Mouse (Mus musculus) cerebellum, postnatal 4 days (tissue): ENCODE data around the gene Ctnnbl1.
A peak's percentile ranks its signal among the peaks of the same experiment; 100 is the strongest.

Experiments used
- DNase-seq, 2 experiments: peaks; one replicate each; pipeline ENCODE4 v3.0.0; 2022; ENCODE audit warnings: low spot score in 2 of 2, mixed read lengths in 1 of 2

The Ctnnbl1 gene

DNA sequence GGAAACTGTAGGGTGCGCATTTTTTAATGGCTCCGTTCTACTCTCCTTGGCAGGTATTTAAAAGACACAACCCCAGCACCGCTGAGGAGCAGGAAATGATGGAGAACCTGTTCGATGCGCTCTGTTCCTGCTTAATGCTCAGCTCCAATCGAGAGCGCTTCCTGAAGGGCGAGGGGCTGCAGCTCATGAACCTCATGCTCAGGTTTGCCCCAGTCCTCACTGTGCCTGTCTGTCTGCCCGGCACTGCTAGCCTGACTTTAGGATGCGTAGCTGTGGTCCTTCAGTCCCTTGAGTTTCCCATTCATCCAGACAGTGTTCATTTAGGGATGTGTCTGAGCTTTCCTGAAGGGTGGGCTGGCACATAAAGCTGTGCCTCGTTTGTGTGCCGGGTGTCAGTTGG is 82.2 kb downstream of the Ctnnbl1 start:
- peak in 1 of 2 experiments; percentile 18 for DNase-seq

- DNase-seq: peak in 1 of 2 experiments; percentile 11
Measured at GRCm38 (mm10) chr2:157821259-157821658, 84.1 kb downstream of the Ctnnbl1 start.

GRCm38 (mm10) chr2:157823456-157823855 is 86.3 kb downstream of the Ctnnbl1 start:
- DNase-seq: peak in 1 of 2 experiments; percentile 7

- peak in 1 of 2 experiments; percentile 11 for DNase-seq
Measured at GRCm38 (mm10) chr2:157824249-157824648, 87.0 kb downstream of the Ctnnbl1 start.

GRCm38 (mm10) chr2:157830101-157830500 is 92.9 kb downstream of the Ctnnbl1 start:
- peak in 1 of 2 experiments; percentile 19 for DNase-seq

DNA sequence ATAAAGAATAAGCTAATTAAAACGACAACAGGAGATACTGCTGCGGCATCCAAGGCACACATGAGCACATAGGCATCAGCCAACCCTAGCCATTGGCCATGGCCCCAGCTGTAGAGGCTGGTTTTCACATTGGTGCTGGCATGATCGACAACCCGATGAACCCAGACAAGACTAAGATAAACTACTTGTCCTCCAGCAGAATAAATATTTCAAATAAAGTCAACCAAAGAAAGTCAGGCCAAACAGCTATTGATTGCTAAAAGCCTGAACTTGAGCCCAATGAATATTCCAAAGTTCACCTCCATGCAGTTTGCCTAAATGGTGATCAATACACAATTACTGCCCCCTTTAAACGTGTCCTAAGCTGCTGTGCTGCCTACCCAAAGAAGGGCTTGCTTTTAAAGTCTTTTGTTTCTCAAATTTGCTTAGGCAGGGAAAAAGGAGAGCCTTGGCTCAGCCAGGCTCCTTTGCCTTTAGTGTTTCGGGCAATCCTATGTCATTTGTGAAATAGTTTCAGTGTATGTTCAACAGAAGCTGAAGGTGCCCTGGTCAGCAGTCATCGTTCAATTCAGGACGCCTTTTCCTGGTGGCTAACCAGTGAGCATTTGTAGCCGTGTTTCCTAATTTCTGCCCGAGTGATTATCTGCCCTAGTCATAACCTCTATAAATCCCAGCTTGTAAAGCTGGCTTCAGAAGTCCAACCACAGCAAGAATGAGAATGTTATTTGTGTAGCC is 93.6 kb downstream of the Ctnnbl1 start:
- DNase-seq: peak in 1 of 2 experiments; percentile 6

DNA sequence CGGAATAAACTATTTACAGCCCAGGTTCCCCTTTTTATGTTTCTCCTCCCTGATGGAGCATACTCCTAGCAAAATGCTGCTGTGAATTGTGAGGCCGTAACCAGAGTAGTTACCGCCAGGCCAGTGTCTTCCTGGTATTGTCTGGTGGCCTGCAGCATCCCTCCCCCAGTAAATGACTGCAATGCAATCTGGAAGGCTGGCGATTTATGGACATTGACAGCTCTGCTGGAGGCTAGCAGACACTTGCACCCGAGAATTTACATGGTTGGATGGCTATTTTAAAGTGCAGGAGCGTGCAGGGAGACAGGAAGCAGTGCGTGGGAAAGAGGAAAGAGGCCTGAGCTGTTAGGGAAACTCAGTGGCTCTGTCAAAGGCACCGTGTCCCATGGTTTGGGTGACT is 99.8 kb downstream of the Ctnnbl1 start:
- no peak for DNase-seq

DNA sequence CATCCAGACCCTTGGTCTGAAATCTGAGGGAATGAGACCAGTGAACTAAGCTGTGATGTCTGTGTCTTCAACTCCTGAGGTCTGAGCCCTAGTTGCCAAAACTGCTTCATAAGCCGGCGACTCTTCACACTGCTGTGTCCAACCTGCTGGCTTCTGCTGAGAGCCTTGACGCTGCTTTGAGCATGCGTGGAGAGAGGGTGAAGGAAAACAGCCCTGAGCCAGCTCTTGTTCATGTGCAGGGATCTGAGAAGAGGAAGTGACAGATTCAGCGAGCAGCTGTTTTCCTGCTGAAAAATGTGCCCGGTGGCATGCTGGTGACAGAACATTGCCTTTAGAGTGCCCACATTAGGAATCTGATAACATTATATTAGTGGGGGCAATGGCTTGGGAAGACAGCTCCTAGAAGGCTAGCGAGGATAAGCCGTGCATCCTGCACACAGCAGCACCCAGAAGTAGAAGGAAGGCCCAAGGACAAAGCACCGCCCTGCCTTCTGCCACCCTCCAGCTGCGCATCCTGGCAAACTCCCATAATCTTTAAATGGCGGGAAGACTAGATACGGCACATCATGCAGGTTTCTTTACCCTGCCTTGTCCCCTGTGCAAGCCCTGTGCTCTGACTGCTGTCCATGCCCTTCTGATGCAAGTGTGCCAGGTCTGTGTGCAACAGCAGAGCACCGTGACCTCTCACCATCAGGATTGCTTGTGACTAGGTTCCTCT is 101.2 kb downstream of the Ctnnbl1 start:
- peak; percentile 18 to 39 for DNase-seq

GRCm38 (mm10) chr2:157840641-157841078 is 103.5 kb downstream of the Ctnnbl1 start:
- DNase-seq: peak in 1 of 2 experiments; percentile 12

DNA sequence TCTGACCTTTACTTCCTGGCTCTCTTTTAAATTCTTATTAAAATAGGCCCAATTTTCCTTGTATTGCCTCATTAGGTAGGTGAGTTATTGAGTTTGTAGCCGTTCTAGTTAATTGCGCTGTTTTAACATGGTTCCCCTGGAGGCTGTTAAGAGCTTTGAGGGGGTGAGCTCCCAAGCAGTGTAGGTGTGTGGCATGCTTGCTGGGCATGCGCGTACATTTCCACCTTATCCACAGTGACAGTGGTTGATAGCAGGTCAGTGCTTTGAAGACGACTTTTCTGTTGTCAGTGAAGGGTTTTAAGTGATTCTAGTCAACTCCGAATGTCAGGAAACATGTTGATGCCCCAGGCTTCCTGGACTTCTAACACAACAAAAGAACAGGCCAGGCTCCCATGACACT is 103.9 kb downstream of the Ctnnbl1 start:
- peak in 1 of 2 experiments; percentile 6 for DNase-seq

DNA sequence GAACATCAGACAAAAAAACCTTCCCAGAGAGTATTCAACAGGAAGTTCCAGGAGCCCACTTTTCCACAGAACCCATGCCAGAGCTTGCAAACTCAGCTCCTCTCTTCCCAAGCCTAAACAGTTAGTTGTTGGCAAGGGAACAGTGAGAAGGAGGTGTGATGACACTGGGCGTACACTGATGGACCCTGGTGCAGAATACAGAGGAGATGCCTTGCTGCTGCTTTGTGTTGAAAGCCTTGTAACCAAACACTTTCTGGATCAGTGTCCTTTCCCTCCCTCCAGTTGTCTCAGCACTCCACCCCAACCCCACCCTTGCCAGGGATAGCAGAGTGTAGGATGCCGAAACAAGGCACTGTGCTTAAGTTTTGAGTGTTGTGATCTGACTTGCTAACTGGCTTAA is 107.5 kb downstream of the Ctnnbl1 start:
- peak in 1 of 2 experiments; percentile 17 for DNase-seq

- peak in 1 of 2 experiments; percentile 15 for DNase-seq
Measured at GRCm38 (mm10) chr2:157845831-157846230, 108.6 kb downstream of the Ctnnbl1 start.

DNA sequence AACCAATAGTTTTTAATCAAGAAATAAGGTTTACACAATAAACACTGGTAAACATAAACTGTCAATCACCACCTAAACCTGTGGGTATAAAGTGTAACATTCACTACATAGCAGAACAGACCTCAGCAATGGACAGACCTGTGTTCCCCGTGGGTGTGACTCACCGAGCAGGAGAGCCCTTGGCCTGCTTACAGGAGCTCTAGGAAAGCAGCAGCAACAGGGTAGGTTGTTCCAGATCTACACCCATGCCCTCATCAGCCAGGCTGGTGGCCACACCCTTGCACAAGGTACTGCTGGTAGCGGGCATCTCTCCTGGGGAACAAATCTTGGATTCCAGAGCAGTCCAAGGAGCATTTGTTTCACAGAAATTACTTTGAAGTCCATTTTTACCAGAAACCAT is 115.9 kb downstream of the Ctnnbl1 start:
- DNase-seq: no peak

DNA sequence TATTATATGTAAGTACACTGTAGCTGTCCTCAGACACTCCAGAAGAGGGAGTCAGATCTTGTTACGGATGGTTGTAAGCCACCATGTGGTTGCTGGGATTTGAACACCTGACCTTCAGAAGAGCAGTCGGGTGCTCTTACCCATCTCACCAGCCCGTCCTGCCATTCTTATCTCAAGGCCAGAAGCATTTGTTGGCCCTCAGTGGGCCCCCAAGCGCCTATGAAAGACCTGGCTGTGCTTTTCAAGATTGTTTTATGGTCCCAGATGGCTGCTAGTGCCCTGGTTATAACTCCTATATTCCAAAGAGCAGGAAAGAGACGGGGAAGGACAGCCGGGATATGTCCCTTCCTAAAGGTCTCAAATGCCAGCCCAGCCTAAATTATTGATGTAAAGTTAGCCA is 118.6 kb downstream of the Ctnnbl1 start:
- DNase-seq: no peak

GRCm38 (mm10) chr2:157857496-157857895 is 120.3 kb downstream of the Ctnnbl1 start:
- DNase-seq: no peak

DNA sequence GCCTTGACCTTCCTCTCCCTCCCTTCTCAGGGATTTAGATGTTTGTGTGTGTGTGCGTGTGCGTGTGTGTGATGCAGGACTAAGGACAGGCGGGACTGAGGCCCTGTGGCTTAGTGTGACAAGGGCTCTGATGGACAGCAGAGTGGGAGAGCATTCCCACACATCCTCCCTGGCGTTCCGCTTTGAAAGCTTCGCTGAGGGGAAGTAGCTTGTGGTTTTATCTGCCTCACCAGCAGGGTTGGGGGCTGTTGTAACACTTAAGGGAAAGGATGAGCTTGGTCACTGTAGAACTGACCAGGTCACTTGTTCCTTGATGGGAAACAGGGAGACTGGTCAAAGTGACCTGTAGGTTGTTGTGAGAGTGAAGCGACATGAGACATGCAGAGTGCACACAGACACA is 121.1 kb downstream of the Ctnnbl1 start:
- no peak for DNase-seq

DNA sequence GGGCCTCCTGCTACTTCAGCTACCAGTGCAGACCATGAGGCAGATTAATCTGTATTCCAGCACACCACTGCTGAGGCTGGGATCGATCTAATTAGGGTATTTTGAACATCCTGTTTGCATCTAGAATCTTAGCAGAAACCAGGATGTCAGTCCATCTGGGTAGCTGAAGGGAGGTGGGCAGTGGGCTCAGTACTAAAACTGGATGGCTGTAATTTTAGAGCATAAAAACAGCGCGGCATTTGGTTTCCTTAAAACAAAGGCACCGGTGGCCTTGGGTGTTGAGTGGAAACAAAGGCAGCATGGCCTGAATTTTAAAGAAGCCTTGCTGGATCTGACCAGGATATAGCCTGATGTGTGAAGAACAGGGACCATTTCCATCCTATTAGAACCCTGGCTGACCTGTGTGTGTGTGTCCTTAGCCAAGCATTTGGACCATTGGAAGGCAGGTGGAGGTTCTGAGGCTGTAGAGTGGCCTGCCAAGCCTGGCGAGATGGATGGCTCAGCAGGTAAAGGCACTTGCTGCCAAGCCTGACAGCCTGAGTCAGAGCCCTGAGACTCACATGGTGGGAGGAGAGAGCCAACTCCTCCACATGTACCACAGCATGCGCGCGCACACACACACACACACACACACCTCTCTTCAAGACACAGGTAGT is 122.0 kb downstream of the Ctnnbl1 start:
- peak in 1 of 2 experiments; percentile 30 for DNase-seq

DNA sequence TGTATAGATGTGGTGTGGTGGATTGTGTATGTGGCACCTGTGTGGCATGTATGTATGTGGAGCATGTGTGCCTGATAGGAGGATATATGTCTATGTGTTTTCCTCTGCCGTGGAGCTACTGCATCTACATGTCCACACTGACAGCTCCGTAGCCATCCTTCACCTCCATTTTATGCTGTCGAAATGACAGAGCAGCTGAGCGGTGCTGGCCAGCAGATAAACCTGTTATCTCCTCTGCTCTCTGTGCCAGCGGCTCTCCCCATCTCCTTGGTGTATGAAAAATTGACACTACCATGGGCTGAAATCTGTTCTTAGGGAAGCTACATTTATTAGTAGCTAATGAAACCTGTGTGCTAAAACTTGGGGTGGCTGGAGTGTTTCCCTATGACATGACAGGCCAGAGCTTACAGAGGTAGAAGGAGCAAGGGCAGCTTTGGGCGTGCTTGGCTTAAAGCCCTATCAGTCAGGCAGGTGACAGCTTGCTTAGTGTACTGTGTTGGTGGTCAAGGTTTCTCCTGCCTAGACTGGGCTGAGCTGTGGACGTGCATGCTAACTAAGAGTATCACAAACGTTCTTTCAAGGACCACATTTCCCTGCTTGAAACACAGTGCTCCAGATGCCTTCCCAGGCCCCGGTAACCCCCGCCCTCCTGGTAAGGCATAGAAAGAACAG is 124.2 kb downstream of the Ctnnbl1 start:
- DNase-seq: no peak

DNA sequence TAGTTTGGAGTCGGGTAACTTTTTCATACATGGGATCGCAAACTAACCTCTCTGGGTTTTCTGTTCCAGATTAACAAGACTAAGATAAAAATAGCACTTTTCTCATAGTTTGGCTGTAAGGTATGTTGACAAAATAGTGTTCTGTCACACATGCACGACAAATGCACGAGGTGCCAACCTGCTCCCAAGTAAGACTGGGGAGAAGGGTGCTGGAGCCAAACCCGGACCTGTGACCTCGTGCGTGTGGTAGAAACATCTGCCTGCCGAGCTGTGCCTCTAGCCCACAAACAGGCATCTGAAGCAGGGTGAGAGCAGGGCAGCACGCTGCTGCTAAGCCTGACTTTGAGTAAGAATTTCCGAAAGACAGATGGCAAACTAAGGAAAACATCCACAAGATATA is 125.1 kb downstream of the Ctnnbl1 start:
- DNase-seq: no peak

- no peak for DNase-seq
Measured at GRCm38 (mm10) chr2:157867126-157867525, 129.9 kb downstream of the Ctnnbl1 start.

DNA sequence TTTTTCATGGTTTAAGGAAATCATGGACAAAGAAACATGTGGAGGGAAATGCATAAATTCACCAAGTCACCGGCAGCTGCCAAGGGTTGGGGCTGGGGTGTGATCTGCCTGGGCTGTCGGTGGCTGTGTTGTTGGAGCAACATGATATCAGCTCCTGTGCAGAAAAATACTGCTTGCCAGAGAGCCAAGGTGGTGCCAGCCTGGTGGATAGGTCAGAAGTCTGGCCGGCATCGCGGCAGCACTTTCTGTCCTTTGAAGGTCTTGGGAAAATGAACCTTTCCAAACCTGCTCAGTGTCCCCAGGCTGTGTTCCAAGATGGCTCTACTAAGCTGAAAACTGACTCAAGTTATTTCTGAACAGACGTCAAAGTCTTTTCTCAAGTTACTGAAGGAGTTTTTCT is 133.0 kb downstream of the Ctnnbl1 start:
- DNase-seq: no peak

- DNase-seq: peak in 1 of 2 experiments; percentile 57
Measured at GRCm38 (mm10) chr2:157873223-157873622, 136.0 kb downstream of the Ctnnbl1 start.
